ENCODE assay signal across 16 mouse cellular contexts in the genomic region with DNA sequence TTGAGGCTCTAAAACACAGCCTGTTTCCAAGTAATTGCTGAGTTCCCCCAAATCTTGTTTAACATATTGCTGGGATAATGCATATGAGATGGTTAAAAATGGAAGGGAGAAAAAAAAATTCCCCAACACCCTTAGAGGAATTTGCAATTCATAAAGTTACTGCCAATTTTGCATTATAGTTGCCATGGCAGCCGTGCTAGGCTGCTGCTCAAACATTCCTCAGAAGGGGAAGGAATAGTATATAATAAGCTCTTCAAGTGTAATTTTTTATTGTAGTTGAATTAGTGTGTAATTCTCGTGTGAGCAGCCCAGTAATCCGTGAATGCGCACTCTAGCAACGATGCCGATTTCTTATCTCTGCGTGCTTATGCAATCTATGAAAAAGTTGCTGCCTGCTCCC. TPM values are rescaled to one million over a fixed set of nuclear protein-coding genes. Genes with fewer than 3 reads are reported as not detected.
DNase-seq lines count a peak whose midpoint lies in the region; ATAC-seq and TF ChIP-seq lines count a peak whose summit lies in the region.
"Had no signal": no experiment of that assay in that cellular context is flagged by ENCODE, and none has a peak within 500 bp of the region (broad histone marks: within the 10 kb centered on the region; RNA-seq: fewer than 3 reads in every experiment).

No protein-coding gene starts in this region.

- H3K27ac ChIP-seq in forebrain, embryonic 14.5 days (ENCODE audit: low read depth, low read length): no peak overlapping the region; the same call in 1 of the 2 replicates
- H3K27ac ChIP-seq in forebrain, embryonic 12.5 days: no peak overlapping the region
- no peak overlapping the region for H3K27ac ChIP-seq in lung, embryonic 14.5 days (ENCODE audit: low read depth)
- H3K27ac ChIP-seq: gastrocnemius, adult 2 months; limb, embryonic 13.5 days had no signal

- H3K36me3 ChIP-seq in forebrain, embryonic 14.5 days (ENCODE audit: control insufficient read depth, insufficient read depth, low read length): no peaks in the 10 kb centered on the region
- H3K36me3 ChIP-seq in forebrain, embryonic 12.5 days (replicated peaks): no peaks in the 10 kb centered on the region
- no peaks in the 10 kb centered on the region for H3K36me3 ChIP-seq in lung, embryonic 14.5 days (ENCODE audit: insufficient read depth)
- H3K36me3 ChIP-seq: heart, embryonic 12.5 days; limb, embryonic 13.5 days had no signal

- H3K4me2 ChIP-seq in forebrain, embryonic 14.5 days (ENCODE audit: low read length): no peak overlapping the region
- no peak overlapping the region for H3K4me2 ChIP-seq in forebrain, embryonic 12.5 days
- no peak overlapping the region for H3K4me2 ChIP-seq in lung, embryonic 14.5 days
- H3K4me2 ChIP-seq: heart, embryonic 12.5 days; limb, embryonic 13.5 days had no signal

- WGBS in forebrain, embryonic 14.5 days: 56% methylated on average over 7 of the region's 7 CpGs
- WGBS in forebrain, embryonic 12.5 days: 59% methylated on average over 7 of the region's 7 CpGs
- 55% methylated on average over 7 of the region's 7 CpGs for WGBS in lung, embryonic 14.5 days

- no peak for TF ChIP-seq CTCF in lung, embryonic 14.5 days (IDR thresholded peaks at IDR 0.05; ENCODE audit: low read depth)

- DNase-seq in forebrain, embryonic 14.5 days (ENCODE audit: low spot score): peak; percentile 89
- DNase-seq in lung, embryonic 14.5 days: peak; percentile 61
- no peak for DNase-seq in lung, postnatal 14 days
- peak; percentile 37 to 90 for DNase-seq in left cerebral cortex, postnatal 25 days (ENCODE audit: low spot score in 2 of 2)
- DNase-seq in right cerebral cortex, postnatal 4 days: peak; percentile 26
- DNase-seq in ovary, postnatal 36 days (ENCODE audit: low spot score): no peak
- DNase-seq in urinary bladder, postnatal 25 days (ENCODE audit: low spot score): no peak
- DNase-seq: cerebellum, postnatal 14 days; gastrocnemius, adult 2 months; kidney, postnatal 25 days; thymus, adult 18-20 months had no signal

- H3K4me3 ChIP-seq in forebrain, embryonic 14.5 days (ENCODE audit: low read depth, low read length): no peak overlapping the region
- H3K4me3 ChIP-seq in forebrain, embryonic 12.5 days (replicated peaks): no peak overlapping the region
- H3K4me3 ChIP-seq in lung, embryonic 14.5 days (ENCODE audit: low read depth, low read length): no peak overlapping the region
- H3K4me3 ChIP-seq: gastrocnemius, adult 2 months; heart, embryonic 12.5 days; limb, embryonic 13.5 days had no signal

- peaks cover 13% of the 10 kb centered on the region for H3K4me1 ChIP-seq in forebrain, embryonic 14.5 days (ENCODE audit: control insufficient read depth, insufficient read depth, low read length)
- peaks cover 14% of the 10 kb centered on the region for H3K4me1 ChIP-seq in forebrain, embryonic 12.5 days
- no peaks in the 10 kb centered on the region for H3K4me1 ChIP-seq in lung, embryonic 14.5 days (ENCODE audit: insufficient read depth)
- H3K4me1 ChIP-seq: heart, embryonic 12.5 days had no signal

- peak; percentile 87 for ATAC-seq in forebrain, embryonic 14.5 days
- no peak for ATAC-seq in forebrain, embryonic 12.5 days (ENCODE audit: low FRiP score)
- ATAC-seq in lung, embryonic 14.5 days (ENCODE audit: insufficient read depth): no peak
- ATAC-seq: inflammation-experienced regulatory T-cells, adult 6 months had no signal

- intact Hi-C loops in left cerebral cortex, postnatal 25 days (cut with DNase I): loop anchor here (10.0 kb wide), 1 partner anchor 84 kb away; no protein-coding TSS in a partner anchor

- H3K9ac ChIP-seq in forebrain, embryonic 14.5 days (ENCODE audit: low read length): no peak overlapping the region
- no peak overlapping the region for H3K9ac ChIP-seq in forebrain, embryonic 12.5 days
- no peak overlapping the region for H3K9ac ChIP-seq in lung, embryonic 14.5 days
- H3K9ac ChIP-seq: heart, embryonic 12.5 days; limb, embryonic 13.5 days had no signal

- no peaks in the 10 kb centered on the region for H3K27me3 ChIP-seq in forebrain, embryonic 14.5 days (replicated peaks; ENCODE audit: control insufficient read depth, insufficient read depth, low read length)
- H3K27me3 ChIP-seq in forebrain, embryonic 12.5 days: no peaks in the 10 kb centered on the region
- H3K27me3 ChIP-seq in lung, embryonic 14.5 days (ENCODE audit: insufficient read depth, low read length): no peaks in the 10 kb centered on the region
- H3K27me3 ChIP-seq: heart, embryonic 12.5 days; limb, embryonic 13.5 days had no signal

- no peaks in the 10 kb centered on the region for H3K9me3 ChIP-seq in forebrain, embryonic 14.5 days (replicated peaks; ENCODE audit: control insufficient read depth, low read length)
- H3K9me3 ChIP-seq in forebrain, embryonic 12.5 days: 0 out of 2 replicates have a peak, but pooled peaks cover 4% of the 10 kb centered on the region
- H3K9me3 ChIP-seq in lung, embryonic 14.5 days (ENCODE audit: low read depth, low read length): no peaks in the 10 kb centered on the region
- H3K9me3 ChIP-seq: limb, embryonic 13.5 days had no signal

RNA-seq across cellular contexts. Expression of a gene that starts 1.2 kb away (rescaled TPM):
- 0.28 and 0.32 TPM in 2 replicates for polyA plus RNA-seq in forebrain, embryonic 14.5 days (2014; fragmentation: Nextera tagmentation; extraction: Ambion mirVana)
- 0.33 and 0.38 TPM in 2 replicates for polyA plus RNA-seq in forebrain, embryonic 12.5 days (2016; fragmentation: Nextera tagmentation; extraction: Ambion mirVana)
- not detected in 2 replicates for polyA plus RNA-seq in lung, embryonic 14.5 days (2014; fragmentation: Nextera tagmentation; extraction: Ambion mirVana)
- total RNA-seq in left cerebral cortex, postnatal 25 days (2021): not detected
- total RNA-seq: gastrocnemius, adult 2 months had no signal
- polyA plus RNA-seq: lung, embryonic 16.5 days had no signal

RNA-seq across cellular contexts. Expression of a gene that starts 39.9 kb away (rescaled TPM):
- 56.2 and 59.4 TPM in 2 replicates for polyA plus RNA-seq in forebrain, embryonic 14.5 days (2014; fragmentation: Nextera tagmentation; extraction: Ambion mirVana)
- polyA plus RNA-seq in forebrain, embryonic 12.5 days (2016; fragmentation: Nextera tagmentation; extraction: Ambion mirVana): 57.7 and 69.3 TPM in 2 replicates
- polyA plus RNA-seq in lung, embryonic 14.5 days (2014; fragmentation: Nextera tagmentation; extraction: Ambion mirVana): 57.9 and 71.3 TPM in 2 replicates
- total RNA-seq in left cerebral cortex, postnatal 25 days (2021): 10 to 100 TPM; 22.0 to 22.5 TPM

RNA-seq across cellular contexts. Expression of a gene that starts 40.2 kb away (rescaled TPM):
- polyA plus RNA-seq in forebrain, embryonic 14.5 days (2014; fragmentation: Nextera tagmentation; extraction: Ambion mirVana): 0.29 and 0.53 TPM in 2 replicates
- 0.33 and 0.42 TPM in 2 replicates for polyA plus RNA-seq in forebrain, embryonic 12.5 days (2016; fragmentation: Nextera tagmentation; extraction: Ambion mirVana)
- polyA plus RNA-seq in lung, embryonic 14.5 days (2014; fragmentation: Nextera tagmentation; extraction: Ambion mirVana): not detected in 2 replicates
- total RNA-seq in left cerebral cortex, postnatal 25 days (2021): 1 to 10 TPM in 1 of 2 experiments, under 1 TPM in 1; 0.37 to 1.3 TPM
- total RNA-seq: gastrocnemius, adult 2 months had no signal
- polyA plus RNA-seq: heart, embryonic 12.5 days; inflammation-experienced regulatory T-cells, adult 6 months; limb, embryonic 13.5 days had no signal

Comparison
In these comparisons a context has a peak if more than half of its experiments do, and no peak if none do; other contexts are left out.
1. DNase-seq: peak in forebrain, embryonic 14.5 days (single experiment), lung, embryonic 14.5 days (single experiment), left cerebral cortex, postnatal 25 days (2 of 2) and right cerebral cortex, postnatal 4 days (single experiment); none in lung, postnatal 14 days (single experiment), ovary, postnatal 36 days (single experiment) and urinary bladder, postnatal 25 days (single experiment).